Mouse (Mus musculus): ENCODE results near the gene Rock2.

Gene Rock2

GRCm38 (mm10) chr12:17037053-17037610 lies 142.4 kb downstream of the Rock2 start:
- no peak for DNase-seq (ENCODE audit: extremely low read depth, insufficient read length, low spot score)

Measured in 3134 (cell line).